Mouse (Mus musculus): ENCODE results near the gene Med13. TPM values are rescaled to one million over a fixed set of nuclear protein-coding genes. Genes with fewer than 3 reads are reported as not detected.

The Med13 gene
- polyA plus RNA-seq, 1 experiment from 2014 or later: 14.9 TPM

DNA sequence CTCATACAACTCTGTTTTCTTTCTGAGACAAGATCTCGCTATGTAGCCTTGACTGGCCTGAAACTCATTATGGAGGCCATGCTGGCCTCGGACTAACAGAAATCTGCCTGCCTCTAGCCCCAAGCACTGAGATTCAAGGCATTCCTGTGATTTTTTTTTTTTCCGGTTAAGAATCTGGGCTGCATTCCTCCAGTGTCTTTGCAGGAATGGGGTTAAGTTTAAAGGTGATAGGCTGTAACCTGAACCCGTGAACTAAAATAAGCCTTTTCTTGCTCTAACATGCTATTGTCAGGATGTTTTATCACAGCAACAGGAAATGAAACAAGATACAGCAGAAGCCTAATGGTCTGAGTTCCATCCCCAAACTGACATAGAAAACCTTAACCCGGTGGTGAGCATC lies 11.6 kb upstream of the Med13 start:
- 19% methylated on average over 5 of the region's 5 CpGs for WGBS
- Histone ChIP-seq H3K4me1 (ENCODE audit: control insufficient read depth, insufficient read depth, low read length) (no peaks in the 10 kb centered on the region), H3K27me3 (ENCODE audit: control insufficient read depth, insufficient read depth, low read length) (no peaks in the 10 kb centered on the region), H3K9ac (ENCODE audit: low read depth, low read length) (no peak overlapping the region), H3K36me3 (ENCODE audit: control insufficient read depth, insufficient read depth, low read length) (no peaks in the 10 kb centered on the region), H3K27ac (ENCODE audit: low read depth, low read length) (no peak overlapping the region), H3K9me3 (ENCODE audit: control insufficient read depth, low read length) (no peaks in the 10 kb centered on the region), H3K4me2 (replicated peaks; ENCODE audit: low read depth, low read length) (no peak overlapping the region), H3K4me3 (ENCODE audit: low read length) (no peak overlapping the region)
- ATAC-seq (ENCODE audit: low FRiP score, low TSS enrichment): no peak

DNA sequence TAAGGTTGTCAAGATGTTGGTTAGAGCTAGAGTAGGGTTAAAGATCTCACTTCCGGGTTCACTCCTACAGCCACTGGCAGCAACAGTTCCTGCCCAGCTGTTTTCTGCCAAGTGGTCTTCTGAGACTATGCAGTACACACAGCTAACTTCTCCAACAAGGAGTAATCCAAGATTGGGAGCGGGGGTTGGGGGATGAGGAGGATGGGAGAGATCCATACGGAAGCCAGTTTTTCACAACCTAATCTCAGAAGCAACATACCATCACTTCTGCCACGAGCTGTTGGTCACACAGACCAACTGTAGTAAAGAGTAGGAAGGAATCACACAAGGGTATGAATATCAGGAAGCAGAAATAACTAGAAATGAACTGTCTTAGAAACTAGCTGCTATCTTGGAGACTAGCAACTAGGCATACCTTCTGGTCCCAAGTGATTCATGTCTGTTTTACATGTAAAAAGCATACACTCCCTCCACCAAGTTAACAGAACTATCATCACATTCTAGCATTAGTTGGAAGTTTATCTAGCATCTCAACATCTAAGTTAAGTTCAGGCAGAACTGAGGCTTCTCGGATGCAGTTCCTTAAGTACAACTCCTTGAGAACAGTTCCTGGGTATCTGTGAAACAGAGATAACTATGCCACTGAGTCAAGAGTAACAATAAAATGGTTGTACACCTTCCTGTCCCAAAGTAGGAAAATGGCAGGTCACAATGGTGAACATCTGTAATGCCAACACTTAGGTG lies 7.5 kb upstream of the Med13 start:
- Histone ChIP-seq H3K9me3 (ENCODE audit: control insufficient read depth, low read length) (no peaks in the 10 kb centered on the region), H3K4me3 (ENCODE audit: low read length) (no peak overlapping the region)
- WGBS: 82% methylated on average over 5 of the region's 5 CpGs

DNA sequence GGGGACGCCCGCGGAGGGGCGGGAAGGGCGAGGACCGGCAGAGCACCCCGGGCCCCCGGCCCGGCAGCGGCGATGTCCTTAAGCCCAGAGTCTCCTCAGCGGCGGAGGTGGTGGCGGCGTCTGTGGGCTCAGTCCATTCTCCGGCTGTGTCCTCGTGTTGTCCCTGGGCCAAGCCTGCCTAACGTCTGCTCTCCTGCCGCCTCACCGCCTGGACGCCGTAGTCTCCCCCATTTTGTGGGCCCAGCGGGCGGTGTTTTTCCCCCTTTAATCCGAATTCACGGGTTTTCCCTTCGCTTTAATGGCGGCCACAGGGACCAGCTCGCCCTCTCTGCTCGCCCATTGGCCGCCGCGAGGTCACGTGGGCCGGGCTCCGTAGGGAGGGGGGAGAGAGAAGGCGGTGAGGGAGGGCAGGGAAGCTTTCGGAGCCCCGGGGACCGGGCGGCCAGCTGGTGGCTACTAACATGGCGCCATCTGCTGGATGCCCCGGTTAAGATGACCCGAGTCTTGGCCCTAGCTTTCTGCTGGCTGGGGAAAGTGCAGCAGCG lies 654 bp upstream of the Med13 start:
- Histone ChIP-seq H3K4me1 (ENCODE audit: control insufficient read depth, insufficient read depth, low read length) (peaks cover 15% of the 10 kb centered on the region), H3K36me3 (ENCODE audit: control insufficient read depth, insufficient read depth, low read length) (peaks cover 15% of the 10 kb centered on the region; the same call in 1 of the 2 replicates), H3K9ac (ENCODE audit: low read depth, low read length) (peak overlapping the region; percentile 96), H3K4me2 (replicated peaks; ENCODE audit: low read depth, low read length) (peak overlapping the region; percentile 82), H3K27me3 (ENCODE audit: control insufficient read depth, insufficient read depth, low read length) (no peaks in the 10 kb centered on the region), H3K4me3 (ENCODE audit: low read length) (peak overlapping the region; percentile 95), H3K27ac (ENCODE audit: low read depth, low read length) (peak overlapping the region; percentile 100), H3K9me3 (ENCODE audit: control insufficient read depth, low read length) (no peaks in the 10 kb centered on the region)
- ATAC-seq (ENCODE audit: low FRiP score, low TSS enrichment): peak; percentile 98
- WGBS: under 1% methylated on average over 45 of the region's 45 CpGs

More for the DNA sequence above, 7.5 kb upstream of the Med13 start:
- H3K4me1 ChIP-seq (ENCODE audit: control insufficient read depth, insufficient read depth, low read length): no peaks in the 10 kb centered on the region
- no peak overlapping the region for H3K9ac ChIP-seq (ENCODE audit: low read depth, low read length)
- H3K36me3 ChIP-seq (ENCODE audit: control insufficient read depth, insufficient read depth, low read length): no peaks in the 10 kb centered on the region
- no peak for ATAC-seq (ENCODE audit: low FRiP score, low TSS enrichment)
- no peak overlapping the region for H3K4me2 ChIP-seq (replicated peaks; ENCODE audit: low read depth, low read length)
- no peaks in the 10 kb centered on the region for H3K27me3 ChIP-seq (ENCODE audit: control insufficient read depth, insufficient read depth, low read length)
- H3K27ac ChIP-seq (ENCODE audit: low read depth, low read length): no peak overlapping the region

DNA sequence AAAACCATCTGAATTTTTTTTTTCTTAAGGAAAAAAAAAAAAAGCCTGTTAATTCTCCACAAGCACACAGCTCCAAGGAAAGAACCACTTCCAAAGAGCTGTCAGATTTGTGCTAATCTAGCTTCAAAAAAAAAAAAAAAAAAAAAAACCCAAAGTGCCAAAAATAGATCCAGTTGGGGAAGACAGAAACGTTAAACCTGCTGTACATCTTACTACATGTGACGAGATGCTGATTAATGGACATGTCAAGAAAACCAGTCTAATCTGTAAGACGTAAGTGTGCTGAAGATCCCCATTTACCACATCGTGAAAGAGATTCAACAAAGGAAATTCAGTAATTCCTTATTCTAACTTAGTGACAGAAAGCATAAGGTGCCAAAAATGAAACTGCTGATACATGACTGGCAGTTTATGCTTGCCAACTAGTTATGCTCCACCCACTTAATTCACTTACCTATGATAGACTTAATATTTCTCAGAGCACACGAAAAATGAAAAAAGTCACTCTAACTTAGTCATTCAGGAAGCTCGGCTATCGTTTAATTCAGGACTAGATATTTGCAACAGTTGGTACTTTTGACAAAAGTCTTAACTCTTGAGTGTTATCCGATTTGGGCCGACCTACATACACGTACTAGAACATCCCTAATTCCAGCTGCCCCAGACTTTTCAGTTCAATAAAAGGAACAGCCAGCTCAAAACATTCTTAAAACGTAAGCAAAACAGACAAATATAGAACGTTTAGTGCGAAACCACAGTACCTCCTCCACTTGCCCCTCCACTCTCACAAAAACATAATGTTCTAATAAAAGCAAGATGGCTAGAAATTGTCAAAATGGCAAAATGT lies 1.2 kb downstream of the Med13 start:
- H3K27ac ChIP-seq (ENCODE audit: low read depth, low read length): no peak overlapping the region

DNA sequence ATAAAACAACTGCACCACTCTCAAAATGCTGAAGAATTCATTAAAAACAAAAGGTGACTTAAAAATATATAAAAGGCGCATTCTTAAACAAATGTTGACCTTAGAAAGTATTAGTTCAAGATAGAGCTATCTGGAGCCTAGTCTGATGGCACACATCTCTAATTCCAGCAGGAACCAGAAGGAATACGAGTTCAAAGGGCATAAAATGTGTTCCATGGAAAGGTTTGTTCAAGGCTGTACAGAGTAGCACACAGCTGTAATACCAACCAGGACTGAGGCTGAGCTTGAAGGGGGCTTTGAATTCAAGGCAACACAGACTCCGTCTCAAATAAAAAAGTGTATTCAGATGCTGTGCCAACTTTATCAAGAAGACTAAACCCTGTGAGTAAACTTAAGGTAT lies 3.8 kb downstream of the Med13 start:
- Histone ChIP-seq H3K4me1 (ENCODE audit: control insufficient read depth, insufficient read depth, low read length) (peaks cover 21% of the 10 kb centered on the region), H3K9ac (ENCODE audit: low read depth, low read length) (no peak overlapping the region), H3K4me3 (ENCODE audit: low read length) (no peak overlapping the region), H3K27ac (ENCODE audit: low read depth, low read length) (no peak overlapping the region), H3K27me3 (ENCODE audit: control insufficient read depth, insufficient read depth, low read length) (no peaks in the 10 kb centered on the region), H3K36me3 (ENCODE audit: control insufficient read depth, insufficient read depth, low read length) (peaks cover 24% of the 10 kb centered on the region; the same call in 1 of the 2 replicates), H3K4me2 (replicated peaks; ENCODE audit: low read depth, low read length) (no peak overlapping the region), H3K9me3 (ENCODE audit: control insufficient read depth, low read length) (no peaks in the 10 kb centered on the region)
- no peak for ATAC-seq (ENCODE audit: low FRiP score, low TSS enrichment)
- 81% methylated on average over 3 of the region's 3 CpGs for WGBS

More for the DNA sequence above, 1.2 kb downstream of the Med13 start:
- Histone ChIP-seq H3K4me2 (replicated peaks; ENCODE audit: low read depth, low read length) (peak overlapping the region; percentile 82), H3K9ac (ENCODE audit: low read depth, low read length) (peak overlapping the region; percentile 96), H3K27me3 (ENCODE audit: control insufficient read depth, insufficient read depth, low read length) (no peaks in the 10 kb centered on the region), H3K4me3 (ENCODE audit: low read length) (peak overlapping the region; percentile 95), H3K4me1 (ENCODE audit: control insufficient read depth, insufficient read depth, low read length) (peaks cover 21% of the 10 kb centered on the region), H3K36me3 (ENCODE audit: control insufficient read depth, insufficient read depth, low read length) (peaks cover 24% of the 10 kb centered on the region; the same call in 1 of the 2 replicates), H3K9me3 (ENCODE audit: control insufficient read depth, low read length) (no peaks in the 10 kb centered on the region)
- WGBS: 7% methylated on average over 13 of the region's 13 CpGs
- no peak for ATAC-seq (ENCODE audit: low FRiP score, low TSS enrichment)

DNA sequence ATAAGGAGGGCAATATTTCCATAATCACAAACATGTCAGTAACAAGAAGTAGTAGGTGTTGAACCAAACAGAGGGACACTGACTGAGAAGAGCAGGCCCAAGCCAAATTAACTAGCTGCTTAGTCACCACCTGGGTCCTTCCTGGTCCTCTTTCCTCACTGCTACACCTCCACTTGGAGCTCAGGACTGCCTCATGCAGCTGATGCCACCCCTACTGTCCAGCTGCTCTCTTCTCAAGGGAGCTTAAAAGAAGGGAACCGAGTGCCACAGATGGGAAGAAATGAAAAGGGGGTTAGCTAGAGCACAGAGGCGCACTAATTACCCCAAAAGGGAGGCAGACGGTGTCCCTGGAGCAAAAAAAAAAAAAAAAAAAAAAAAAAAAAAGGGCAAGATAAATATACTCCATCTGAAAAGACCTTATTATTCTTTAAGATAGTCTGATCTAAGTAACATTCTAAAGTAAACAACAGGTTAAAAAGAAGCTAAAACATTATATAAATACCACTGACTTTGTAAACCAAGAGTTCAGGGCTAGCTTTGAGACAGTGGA lies 5.6 kb downstream of the Med13 start:
- Histone ChIP-seq H3K27me3 (ENCODE audit: control insufficient read depth, insufficient read depth, low read length) (no peaks in the 10 kb centered on the region), H3K4me1 (ENCODE audit: control insufficient read depth, insufficient read depth, low read length) (peaks cover 21% of the 10 kb centered on the region), H3K4me2 (replicated peaks; ENCODE audit: low read depth, low read length) (no peak overlapping the region), H3K27ac (ENCODE audit: low read depth, low read length) (no peak overlapping the region), H3K4me3 (ENCODE audit: low read length) (no peak overlapping the region), H3K36me3 (ENCODE audit: control insufficient read depth, insufficient read depth, low read length) (peaks cover 24% of the 10 kb centered on the region; the same call in 1 of the 2 replicates), H3K9me3 (ENCODE audit: control insufficient read depth, low read length) (no peaks in the 10 kb centered on the region), H3K9ac (ENCODE audit: low read depth, low read length) (no peak overlapping the region)
- WGBS: 65% methylated on average over 3 of the region's 3 CpGs
- no peak for ATAC-seq (ENCODE audit: low FRiP score, low TSS enrichment)

DNA sequence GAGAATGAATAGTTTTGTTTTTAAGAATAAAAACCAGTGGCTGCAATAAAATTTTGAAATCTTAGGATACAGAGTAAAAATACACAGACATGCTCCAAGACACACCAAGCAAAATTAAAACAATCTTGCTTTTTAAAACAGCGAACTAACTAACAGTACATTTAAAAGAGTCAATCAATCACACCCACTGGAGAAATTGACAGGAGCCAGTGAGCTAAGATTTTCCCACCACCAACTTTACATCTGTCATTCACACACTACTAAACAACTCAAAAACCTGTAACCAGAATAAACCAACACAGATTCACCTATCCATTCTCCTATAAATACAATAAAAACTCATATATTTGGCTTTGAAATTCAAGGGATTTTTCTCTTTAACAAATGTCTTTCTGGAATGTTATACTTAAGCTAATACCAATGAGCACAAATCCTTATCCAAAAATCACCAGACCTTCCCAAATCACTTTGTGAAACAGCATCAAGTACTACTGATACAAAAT lies 6.7 kb downstream of the Med13 start:
- no peaks in the 10 kb centered on the region for H3K9me3 ChIP-seq (ENCODE audit: control insufficient read depth, low read length)
- H3K4me2 ChIP-seq (replicated peaks; ENCODE audit: low read depth, low read length): no peak overlapping the region
- 71% methylated on average over 1 of the region's 1 CpGs for WGBS
- H3K36me3 ChIP-seq (ENCODE audit: control insufficient read depth, insufficient read depth, low read length): peaks cover 24% of the 10 kb centered on the region; the same call in 1 of the 2 replicates
- ATAC-seq (ENCODE audit: low FRiP score, low TSS enrichment): no peak
- H3K4me3 ChIP-seq (ENCODE audit: low read length): no peak overlapping the region
- no peaks in the 10 kb centered on the region for H3K27me3 ChIP-seq (ENCODE audit: control insufficient read depth, insufficient read depth, low read length)
- H3K9ac ChIP-seq (ENCODE audit: low read depth, low read length): no peak overlapping the region
- H3K4me1 ChIP-seq (ENCODE audit: control insufficient read depth, insufficient read depth, low read length): peaks cover 13% of the 10 kb centered on the region
- no peak overlapping the region for H3K27ac ChIP-seq (ENCODE audit: low read depth, low read length)

DNA sequence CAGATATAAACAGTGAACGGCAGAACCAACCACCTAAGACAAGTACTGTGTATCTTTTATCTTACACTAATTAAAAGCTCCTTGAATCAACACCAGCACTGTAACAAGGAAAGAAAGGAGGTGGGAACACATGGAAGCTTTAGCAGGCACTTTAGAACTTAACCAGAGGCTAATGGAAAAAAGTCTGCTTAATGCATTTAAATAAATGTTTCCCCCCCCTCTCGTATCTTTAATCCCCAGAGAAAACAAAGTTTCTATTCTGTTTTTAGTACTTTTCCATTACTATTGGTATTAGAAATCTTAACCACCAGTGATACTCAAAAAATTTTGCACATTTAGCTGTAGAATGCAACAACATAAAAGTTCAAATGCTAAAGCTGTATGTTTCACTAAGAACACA lies 8.1 kb downstream of the Med13 start:
- H3K4me2 ChIP-seq (replicated peaks; ENCODE audit: low read depth, low read length): no peak overlapping the region
- H3K27me3 ChIP-seq (ENCODE audit: control insufficient read depth, insufficient read depth, low read length): no peaks in the 10 kb centered on the region
- H3K9me3 ChIP-seq (ENCODE audit: control insufficient read depth, low read length): no peaks in the 10 kb centered on the region
- no peak overlapping the region for H3K4me3 ChIP-seq (ENCODE audit: low read length)
- WGBS: 65% methylated on average over 2 of the region's 2 CpGs
- H3K27ac ChIP-seq (ENCODE audit: low read depth, low read length): no peak overlapping the region
- no peak overlapping the region for H3K9ac ChIP-seq (ENCODE audit: low read depth, low read length)
- no peak for ATAC-seq (ENCODE audit: low FRiP score, low TSS enrichment)
- peaks cover 25% of the 10 kb centered on the region; the same call in 1 of the 2 replicates for H3K36me3 ChIP-seq (ENCODE audit: control insufficient read depth, insufficient read depth, low read length)
- 0 out of 2 replicates have a peak, but pooled peaks cover 8% of the 10 kb centered on the region for H3K4me1 ChIP-seq (ENCODE audit: control insufficient read depth, insufficient read depth, low read length)
